Mouse (Mus musculus): ENCODE measurements around the gene Igsf23. TPM values are rescaled to one million over a fixed set of nuclear protein-coding genes. Genes with fewer than 3 reads are reported as not detected.
A peak's percentile ranks its signal among the peaks of the same experiment; 100 is the strongest.
"Not testable (repeated sequence)": the region's sequence is repeated elsewhere in the genome, so short reads cannot be mapped to it uniquely, and the experiment has no call there.

Gene Igsf23
- polyA plus RNA-seq, 1 experiment, result not detected

DNA sequence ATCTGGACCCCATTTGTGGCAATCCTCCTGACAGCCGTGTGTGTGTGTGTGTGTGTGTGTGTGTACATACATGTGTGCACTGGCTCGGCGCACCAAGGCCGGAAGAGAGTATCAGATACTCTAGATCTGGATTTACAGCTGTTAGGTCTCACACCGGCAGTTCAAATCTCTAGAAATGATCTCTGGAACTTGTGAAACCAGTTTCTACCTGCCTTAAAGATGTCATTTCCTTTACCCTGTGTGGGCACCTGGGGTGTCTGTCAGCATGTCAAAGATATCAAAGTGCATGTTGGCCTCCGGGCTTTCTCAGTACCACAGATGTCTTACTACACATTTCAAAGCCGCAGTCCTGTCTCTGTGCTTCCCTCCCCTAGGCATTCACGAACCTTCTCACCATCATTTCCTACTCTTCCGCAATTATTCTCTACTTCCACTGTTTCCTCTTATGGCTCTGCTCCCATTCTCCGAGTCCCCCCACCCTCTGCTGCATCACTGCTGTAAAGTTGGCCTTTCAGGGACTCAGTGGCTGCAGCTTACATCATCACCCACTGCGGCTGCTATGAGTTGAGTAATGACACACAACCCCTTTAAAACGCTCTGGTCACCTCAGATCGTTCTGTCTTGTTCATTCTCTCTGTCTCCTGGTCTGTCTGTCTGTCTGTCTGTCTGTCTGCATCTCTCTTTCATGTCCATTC, 4.6 kb downstream of the Igsf23 start:
- Histone ChIP-seq H3K4me1 (ENCODE audit: control insufficient read depth, insufficient read depth, insufficient read length, low read length) (no peaks in the 10 kb centered on the region; the same call in 1 of the 2 replicates), H3K27ac (replicated peaks; ENCODE audit: low read depth, low read length) (no peak overlapping the region)

GRCm38 (mm10) chr7:19945201-19945600, 5.4 kb downstream of the Igsf23 start:
- no peak overlapping the region for H3K27ac ChIP-seq (replicated peaks; ENCODE audit: low read depth, low read length)
- peaks cover 2% of the 10 kb centered on the region for H3K4me1 ChIP-seq (ENCODE audit: control insufficient read depth, insufficient read depth, insufficient read length, low read length)

More for the DNA sequence above, 4.6 kb downstream of the Igsf23 start:
- no peak overlapping the region for H3K4me3 ChIP-seq (ENCODE audit: insufficient read depth, low read depth, low read length)

DNA sequence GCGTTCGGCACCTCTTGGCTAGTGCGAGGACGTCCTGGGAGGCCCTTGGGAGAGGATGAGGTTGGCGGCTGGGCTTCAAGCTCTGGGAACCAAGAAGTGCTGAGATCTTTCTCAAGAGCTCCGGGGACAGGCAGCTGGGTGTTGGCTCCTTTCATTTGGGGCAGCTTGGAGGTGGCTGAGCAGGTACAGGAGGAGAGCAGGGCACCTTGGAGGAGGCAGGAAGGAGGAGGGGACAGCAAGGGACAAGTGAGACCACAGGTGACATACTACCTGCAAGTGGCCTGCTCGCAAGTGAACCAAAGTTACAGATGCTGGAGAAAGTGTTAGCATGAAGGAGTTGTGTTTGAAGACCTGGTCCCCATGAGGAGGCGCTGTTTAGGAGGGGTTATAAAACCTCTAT, 5.8 kb downstream of the Igsf23 start:
- Histone ChIP-seq H3K27ac (replicated peaks; ENCODE audit: low read depth, low read length) (no peak overlapping the region), H3K4me1 (ENCODE audit: control insufficient read depth, insufficient read depth, insufficient read length, low read length) (peaks cover 3% of the 10 kb centered on the region), H3K4me3 (ENCODE audit: insufficient read depth, low read depth, low read length) (no peak overlapping the region)

More at GRCm38 (mm10) chr7:19945201-19945600, 5.4 kb downstream of the Igsf23 start:
- no peak overlapping the region for H3K4me3 ChIP-seq (ENCODE audit: insufficient read depth, low read depth, low read length)

GRCm38 (mm10) chr7:19940256-19940655, 10.3 kb downstream of the Igsf23 start:
- no peak overlapping the region for H3K27ac ChIP-seq (replicated peaks; ENCODE audit: low read depth, low read length)
- H3K4me1 ChIP-seq (ENCODE audit: control insufficient read depth, insufficient read depth, insufficient read length, low read length), result peaks cover 3% of the 10 kb centered on the region
- H3K4me3 ChIP-seq (ENCODE audit: insufficient read depth, low read depth, low read length), result no peak overlapping the region

DNA sequence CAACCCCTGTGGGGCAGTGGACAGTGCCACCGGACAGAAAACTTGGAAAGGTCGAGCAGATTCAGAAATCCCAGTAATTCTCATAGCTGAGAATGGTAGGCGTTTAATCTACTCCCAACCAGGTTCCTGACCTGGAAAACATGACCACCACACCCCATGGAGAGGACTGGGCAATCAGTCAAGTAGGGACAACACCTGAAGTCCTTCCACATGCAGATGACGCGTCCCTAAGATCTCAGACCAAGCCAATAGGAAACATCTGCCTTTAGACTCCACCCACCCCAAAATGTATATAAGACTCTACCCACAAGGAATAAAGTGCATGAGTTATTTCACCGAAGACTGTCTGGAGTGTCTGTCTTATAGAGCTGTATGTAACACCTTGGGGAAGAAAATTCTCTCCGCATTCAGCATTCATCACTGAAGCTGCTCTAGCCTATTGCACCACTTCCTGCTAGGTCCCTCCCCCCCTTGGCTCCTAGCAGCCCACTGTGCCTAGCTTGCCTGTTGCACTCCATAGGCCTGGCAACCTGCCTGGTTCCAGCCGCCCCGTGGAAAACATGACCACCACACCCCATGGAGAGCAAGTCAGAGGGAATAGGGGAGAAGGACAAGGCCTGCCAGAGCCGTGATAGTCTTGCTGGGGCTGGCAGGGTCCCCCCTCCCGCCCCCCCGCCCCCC, 10.9 kb downstream of the Igsf23 start:
- Histone ChIP-seq H3K4me3 (ENCODE audit: insufficient read depth, low read depth, low read length) (no peak overlapping the region), H3K4me1 (ENCODE audit: control insufficient read depth, insufficient read depth, insufficient read length, low read length) (peaks cover 3% of the 10 kb centered on the region), H3K27ac (replicated peaks; ENCODE audit: low read depth, low read length) (no peak overlapping the region)

DNA sequence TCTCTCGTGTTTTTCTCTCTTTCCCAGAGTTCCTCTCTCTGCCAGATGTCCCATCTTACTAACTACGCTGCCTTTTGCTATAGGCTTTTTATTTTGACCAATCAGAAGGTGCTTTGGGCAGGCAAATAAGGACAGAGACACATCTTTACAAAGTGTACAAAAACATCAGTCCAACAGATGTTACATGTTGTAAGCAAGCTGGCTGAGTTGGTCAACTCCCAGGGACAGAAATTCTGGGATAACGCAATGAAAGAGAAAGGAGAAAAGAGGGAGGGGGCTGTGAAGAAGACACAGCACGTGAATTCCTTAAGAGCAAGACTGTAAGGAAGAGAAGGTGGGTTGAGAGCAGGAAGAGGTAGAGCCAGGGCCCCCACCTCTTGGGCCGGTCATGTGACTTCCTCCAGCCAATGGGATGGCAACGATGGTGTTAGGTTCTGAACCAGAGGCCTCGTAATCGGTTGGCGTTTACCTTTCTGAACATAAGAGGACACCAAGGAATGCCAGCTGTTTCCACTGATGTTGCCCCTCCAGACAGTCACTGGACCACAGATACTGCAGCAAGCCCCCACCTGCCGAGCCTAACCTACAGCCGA, 13.2 kb downstream of the Igsf23 start:
- H3K27ac ChIP-seq (replicated peaks; ENCODE audit: low read depth, low read length), result no peak overlapping the region
- H3K4me3 ChIP-seq (ENCODE audit: insufficient read depth, low read depth, low read length), result no peak overlapping the region
- H3K4me1 ChIP-seq (ENCODE audit: control insufficient read depth, insufficient read depth, insufficient read length, low read length), result peaks cover 3% of the 10 kb centered on the region

DNA sequence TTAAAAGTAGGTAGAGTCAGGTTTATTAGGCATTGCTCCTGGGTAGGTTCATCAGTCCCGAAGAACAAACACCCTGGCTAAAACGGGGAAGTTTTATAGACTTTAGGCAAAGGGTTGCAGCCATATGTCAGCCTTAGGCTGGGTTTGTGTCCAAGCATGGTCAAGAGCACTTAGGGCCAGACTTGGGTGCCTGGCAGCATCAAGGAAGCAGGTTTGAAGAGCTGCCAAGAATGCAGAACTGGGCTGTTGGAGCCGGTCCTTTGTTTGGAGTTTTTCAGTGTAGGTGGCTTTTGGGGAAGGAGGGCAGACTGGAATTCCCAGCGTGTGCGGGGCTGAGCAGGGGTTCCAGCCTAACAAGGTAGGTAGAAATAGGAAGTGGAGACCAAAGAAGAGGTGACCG, 14.6 kb downstream of the Igsf23 start:
- Histone ChIP-seq H3K4me3 (ENCODE audit: insufficient read depth, low read depth, low read length) (peak overlapping the region; percentile 10), H3K27ac (replicated peaks; ENCODE audit: low read depth, low read length) (peak overlapping the region; percentile 87), H3K4me1 (ENCODE audit: control insufficient read depth, insufficient read depth, insufficient read length, low read length) (peaks cover 3% of the 10 kb centered on the region)

DNA sequence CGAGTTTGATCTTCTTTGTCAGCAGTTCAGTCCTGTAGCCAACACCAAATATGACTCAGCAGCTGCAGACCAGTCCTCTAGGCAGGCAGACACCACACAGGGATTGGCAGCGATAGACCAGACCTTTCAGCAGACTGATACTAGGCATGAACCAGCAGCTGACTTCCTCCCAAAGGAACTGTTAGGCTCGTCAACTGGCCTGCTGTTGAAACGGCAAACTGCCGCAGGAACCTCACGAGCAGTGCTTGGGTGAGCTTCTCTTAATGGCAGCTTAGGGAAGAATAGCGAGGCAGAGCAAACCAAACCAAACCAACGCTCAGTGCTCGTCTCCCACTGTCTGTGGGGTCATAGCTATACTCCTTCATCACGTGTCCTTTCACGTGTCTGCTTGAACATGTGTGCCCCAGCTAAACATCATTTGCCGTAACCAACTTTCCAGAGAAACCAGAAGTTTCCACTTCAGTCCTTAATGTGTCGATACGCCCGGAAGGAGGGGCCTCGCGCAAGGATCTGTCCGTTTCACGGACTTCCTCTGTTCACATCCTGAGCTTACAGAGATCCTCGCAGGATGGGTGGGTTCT, 15.3 kb downstream of the Igsf23 start:
- Histone ChIP-seq H3K4me3 (ENCODE audit: insufficient read depth, low read depth, low read length) (peak overlapping the region; percentile 10; the same call in 1 of the 2 replicates), H3K4me1 (ENCODE audit: control insufficient read depth, insufficient read depth, insufficient read length, low read length) (peaks cover 1% of the 10 kb centered on the region), H3K27ac (replicated peaks; ENCODE audit: low read depth, low read length) (peak overlapping the region; percentile 87)

- Histone ChIP-seq H3K4me1 (ENCODE audit: control insufficient read depth, insufficient read depth, insufficient read length, low read length) (peaks cover 4% of the 10 kb centered on the region), H3K27ac (replicated peaks; ENCODE audit: low read depth, low read length) (peak overlapping the region; percentile 52), H3K4me3 (ENCODE audit: insufficient read depth, low read depth, low read length) (peak overlapping the region; percentile 33; the same call in 1 of the 2 replicates)
Measured at GRCm38 (mm10) chr7:19932877-19933809, 17.4 kb downstream of the Igsf23 start.

DNA sequence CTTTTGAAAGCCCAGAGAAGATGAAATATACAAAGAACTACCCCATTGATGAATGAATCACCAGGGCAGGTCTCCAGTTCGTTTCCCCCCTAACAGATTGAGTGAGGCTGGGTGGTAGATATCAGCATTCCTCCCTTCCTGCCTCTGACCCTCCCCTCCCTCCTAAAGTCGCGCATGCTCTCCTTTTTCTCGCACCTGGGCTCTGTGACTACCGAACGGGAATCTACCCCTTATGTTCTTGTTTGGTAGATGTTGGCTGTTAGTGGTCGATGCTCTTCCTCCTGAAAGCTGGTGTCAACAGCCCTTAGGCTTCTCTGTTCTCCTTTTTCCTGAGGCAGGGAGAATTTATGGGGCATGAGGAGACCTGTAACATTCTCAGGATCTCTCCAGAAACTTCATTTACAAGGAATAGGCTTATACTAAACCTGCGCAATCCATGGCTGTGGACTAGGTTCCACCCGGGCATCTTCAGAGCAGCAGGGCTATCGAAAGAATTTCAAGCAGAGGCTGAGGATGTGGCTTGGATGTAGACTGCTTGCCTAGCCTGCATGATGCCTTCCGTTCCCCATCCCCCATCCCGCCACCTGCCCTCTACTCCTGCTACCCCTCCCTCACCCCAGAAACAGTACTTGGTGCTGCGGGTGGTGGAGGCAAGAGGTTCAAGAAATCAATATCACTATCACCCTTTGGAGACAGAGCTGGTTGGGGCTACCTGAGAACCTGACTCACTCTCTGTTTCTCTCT, 18.3 kb downstream of the Igsf23 start:
- H3K27ac ChIP-seq (replicated peaks; ENCODE audit: low read depth, low read length), result no peak overlapping the region
- H3K4me3 ChIP-seq (ENCODE audit: insufficient read depth, low read depth, low read length), result no peak overlapping the region
- peaks cover 4% of the 10 kb centered on the region for H3K4me1 ChIP-seq (ENCODE audit: control insufficient read depth, insufficient read depth, insufficient read length, low read length)

DNA sequence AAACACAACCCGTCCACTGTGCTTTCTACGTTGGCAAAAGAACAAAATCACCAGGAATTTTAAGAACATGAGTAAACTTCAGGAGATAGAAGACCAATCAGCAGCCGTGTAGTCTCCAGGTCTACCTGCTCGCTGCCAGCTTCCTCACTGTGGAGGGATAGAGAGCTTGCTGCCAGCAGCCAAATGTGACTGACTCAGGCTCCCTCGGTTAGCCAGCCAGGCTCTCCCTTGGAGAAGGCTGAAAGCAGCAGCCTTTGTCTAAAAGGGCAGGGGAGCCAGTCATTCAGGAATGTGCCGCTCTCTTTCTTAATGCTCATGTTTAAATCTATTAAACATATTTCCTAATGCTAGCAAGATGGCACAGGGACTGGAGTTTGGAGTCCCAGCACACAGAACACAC, 20.1 kb downstream of the Igsf23 start:
- H3K27ac ChIP-seq (replicated peaks; ENCODE audit: low read depth, low read length); H3K4me3 ChIP-seq (ENCODE audit: insufficient read depth, low read depth, low read length); H3K4me1 ChIP-seq (ENCODE audit: control insufficient read depth, insufficient read depth, insufficient read length, low read length): not testable (repeated sequence)

DNA sequence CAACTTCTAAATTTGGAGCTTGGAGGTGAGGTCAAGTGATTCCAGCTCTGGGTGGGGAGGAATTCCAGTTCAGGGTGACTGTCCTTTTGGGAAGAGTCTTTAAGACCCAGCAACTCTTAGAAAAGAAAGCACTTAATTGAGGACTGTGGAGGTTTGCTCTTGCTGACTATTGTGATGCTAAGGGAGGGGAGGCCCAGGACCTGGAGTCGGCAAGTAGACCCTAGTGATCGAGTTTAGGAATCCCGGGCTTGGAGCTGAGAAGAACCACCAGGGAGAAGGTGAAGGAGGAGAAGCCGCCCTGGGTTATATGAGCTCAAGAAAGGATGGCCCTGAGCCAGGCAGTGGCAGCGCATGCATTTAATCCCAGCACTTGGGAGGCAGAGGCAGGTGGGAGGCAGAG, 22.1 kb downstream of the Igsf23 start:
- Histone ChIP-seq H3K27ac (replicated peaks; ENCODE audit: low read depth, low read length) (peak overlapping the region; percentile 86), H3K4me1 (ENCODE audit: control insufficient read depth, insufficient read depth, insufficient read length, low read length) (peaks cover 4% of the 10 kb centered on the region), H3K4me3 (ENCODE audit: insufficient read depth, low read depth, low read length) (no peak overlapping the region)

DNA sequence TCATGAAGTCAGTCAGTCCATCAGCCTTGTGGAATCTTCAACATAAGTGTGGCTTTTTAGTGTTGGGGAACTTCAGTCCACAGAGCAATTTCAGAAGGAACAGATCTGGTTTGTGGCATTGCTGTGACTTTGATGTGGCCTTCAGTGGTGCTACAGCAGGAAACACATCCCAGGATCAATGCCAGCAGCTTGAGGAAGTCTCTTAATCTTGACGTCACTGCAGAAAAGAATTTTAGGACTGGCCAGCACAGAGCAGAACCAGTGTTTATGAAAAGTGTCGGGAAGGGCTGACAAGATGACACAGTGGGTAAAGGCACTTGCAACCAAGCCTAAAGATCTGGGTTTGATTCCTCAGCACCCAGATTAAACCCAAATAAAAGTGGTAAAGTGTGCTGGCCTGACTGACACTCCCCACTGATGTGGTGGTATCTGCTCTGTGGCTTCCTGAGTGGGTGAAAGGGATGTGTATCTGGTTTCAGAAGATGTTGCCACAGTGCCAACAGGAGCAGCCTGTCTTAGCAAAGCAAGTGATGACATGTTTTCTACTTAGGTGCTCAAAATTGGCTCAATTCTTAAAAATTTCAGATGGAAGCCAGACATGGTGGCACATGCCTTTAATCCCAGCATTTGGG, 23.6 kb downstream of the Igsf23 start:
- Histone ChIP-seq H3K27ac (replicated peaks; ENCODE audit: low read depth, low read length) (no peak overlapping the region), H3K4me1 (ENCODE audit: control insufficient read depth, insufficient read depth, insufficient read length, low read length) (peaks cover 4% of the 10 kb centered on the region; the same call in 1 of the 2 replicates), H3K4me3 (ENCODE audit: insufficient read depth, low read depth, low read length) (no peak overlapping the region)
